Mouse (Mus musculus) adrenal gland (tissue): ENCODE data around the gene Mxra8.

Experiments used
- intact Hi-C: fragments of 180-260 bp; cut with DNase I; formaldehyde crosslinking; loops from one replicate; pipeline ENCODE4 v1.15.1; 2025
- microRNA-seq, 2 experiments: library from miRNA; unstranded; fragments of <30 nt; microRNA quantifications; one replicate each; pipeline ENCODE4; 2019

Mxra8 gene

GRCm38 (mm10) chr4:155859318-155859717 lies 19.8 kb downstream of the Mxra8 start:
- intact Hi-C loops = no loop called here

- intact Hi-C loops = no loop called here
Measured at GRCm38 (mm10) chr4:155861787-155862186, 22.3 kb downstream of the Mxra8 start.

GRCm38 (mm10) chr4:155863001-155863400 lies 23.5 kb downstream of the Mxra8 start, which contains the start of gene Tas1r3:
TSS of gene Tas1r3 (minus strand) at chr4:155863362.
- intact Hi-C loops = no loop called here

- intact Hi-C loops = no loop called here
Measured at GRCm38 (mm10) chr4:155868614-155869298, 29.3 kb downstream of the Mxra8 start.

DNA sequence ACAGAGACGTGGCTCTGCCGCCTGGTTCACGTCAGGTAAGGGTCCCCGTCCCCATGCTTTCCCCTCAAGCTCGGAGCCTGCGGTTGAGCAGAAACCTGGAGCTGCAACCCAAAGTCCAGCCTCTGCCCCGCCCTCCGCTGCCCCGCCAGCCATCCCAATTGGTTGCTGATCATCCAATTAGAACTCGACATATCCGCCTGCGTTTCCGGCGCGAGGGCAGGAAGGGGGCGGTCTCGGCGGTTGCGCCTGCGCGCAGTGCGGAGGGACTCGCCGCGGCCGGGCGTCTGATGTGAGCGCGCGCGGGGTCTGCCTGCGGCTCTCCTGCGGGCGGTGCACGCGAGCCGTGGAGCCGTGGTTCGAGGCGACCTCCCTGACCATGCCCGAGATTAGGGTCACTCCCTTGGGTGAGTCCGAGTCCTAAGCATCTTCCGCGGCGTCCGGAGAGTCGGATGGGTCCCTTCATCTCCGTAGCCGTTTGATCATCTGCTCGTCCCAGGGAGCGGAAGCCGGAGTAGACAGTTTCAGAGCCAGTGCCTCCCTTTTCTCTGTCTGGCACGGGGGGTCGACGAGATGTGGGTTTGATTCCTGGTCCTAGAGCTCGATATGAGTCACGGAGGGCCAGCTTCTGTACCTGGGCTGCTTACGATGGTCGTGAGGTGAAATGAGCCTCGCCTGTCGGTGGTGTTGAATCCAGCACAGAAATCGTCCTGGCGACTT lies 30.0 kb downstream of the Mxra8 start, which contains the start of the genes Cptp and Ints11:
Cptp (minus strand) TSS at position 124 of the 717 bp plus-strand sequence.
Ints11 (plus strand) TSS at position 230 of the 717 bp plus-strand sequence.
- intact Hi-C loops = no loop called here

DNA sequence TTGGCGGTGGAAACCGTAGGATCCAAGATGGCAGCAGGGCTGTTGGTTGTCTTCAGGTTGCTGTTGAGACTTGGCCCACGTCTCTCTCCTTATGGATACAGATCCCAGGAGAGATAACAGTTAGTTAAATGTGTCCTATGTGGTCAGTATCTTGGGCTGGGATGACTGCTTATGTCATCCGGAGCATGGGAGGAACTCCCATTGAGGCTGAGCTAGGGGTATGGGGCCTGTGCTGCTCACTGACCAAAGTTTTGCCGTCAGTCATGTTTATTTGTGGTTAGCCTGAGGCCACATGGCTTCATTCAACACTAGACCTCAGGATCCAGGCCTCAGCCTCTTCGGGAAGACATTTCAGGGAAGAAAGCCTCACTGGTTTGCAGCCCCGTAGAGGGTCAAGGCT lies 31.9 kb downstream of the Mxra8 start:
- intact Hi-C loops = no loop called here

DNA sequence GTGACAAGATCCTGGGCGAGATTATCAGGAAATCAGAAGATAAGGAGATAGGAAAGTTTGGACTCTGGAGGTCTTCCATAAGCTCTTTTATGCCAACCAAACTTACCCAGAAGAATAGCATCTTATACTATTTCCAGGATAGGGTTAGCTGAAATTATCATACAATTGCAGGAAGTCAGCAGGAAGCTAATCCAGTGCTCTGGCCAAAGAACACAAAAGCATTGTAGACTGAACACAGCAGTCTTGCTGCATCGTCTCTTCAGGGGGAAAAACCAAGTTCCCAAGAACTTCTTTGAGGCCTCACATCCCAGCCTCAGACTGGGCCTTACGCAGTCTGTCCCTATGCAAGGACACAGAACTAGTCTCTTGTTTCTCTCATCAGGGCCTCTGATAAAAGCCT lies 44.1 kb downstream of the Mxra8 start:
- intact Hi-C loops = no loop called here

DNA sequence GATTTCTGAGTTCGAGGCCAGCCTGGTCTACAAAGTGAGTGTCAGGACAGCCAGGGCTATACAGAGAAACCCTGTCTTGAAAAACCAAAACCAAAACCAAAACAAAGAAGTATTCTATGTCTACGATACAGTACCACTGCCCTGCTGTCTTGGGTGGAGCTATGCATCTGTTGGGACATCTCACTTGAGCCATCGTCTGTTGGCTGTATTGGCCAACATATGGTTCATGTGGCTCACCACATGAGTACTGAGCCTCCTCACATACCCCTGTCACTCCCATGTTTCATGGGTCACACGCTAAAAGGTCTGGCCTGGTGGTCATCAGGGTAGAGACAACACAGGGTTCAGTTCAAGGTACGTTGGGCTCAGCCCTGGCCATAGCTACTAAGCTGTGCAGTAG lies 46.9 kb downstream of the Mxra8 start:
- intact Hi-C loops = no loop called here

DNA sequence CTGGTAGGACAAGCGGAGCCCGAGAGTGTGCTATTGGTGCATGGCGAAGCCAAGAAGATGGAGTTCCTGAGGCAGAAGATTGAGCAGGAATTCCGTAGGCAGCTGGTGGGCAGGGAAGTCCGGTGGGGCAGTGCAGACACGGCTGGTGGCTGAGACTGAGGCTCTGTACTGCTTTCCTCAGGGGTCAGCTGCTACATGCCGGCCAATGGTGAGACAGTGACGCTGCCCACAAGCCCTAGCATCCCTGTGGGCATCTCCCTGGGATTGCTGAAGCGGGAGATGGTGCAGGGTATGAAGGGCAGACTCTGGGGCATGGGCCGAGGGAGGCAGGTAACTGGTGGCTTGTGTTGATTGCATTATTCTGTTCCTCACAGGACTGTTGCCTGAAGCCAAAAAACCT lies 48.2 kb downstream of the Mxra8 start:
- intact Hi-C loops = no loop called here

DNA sequence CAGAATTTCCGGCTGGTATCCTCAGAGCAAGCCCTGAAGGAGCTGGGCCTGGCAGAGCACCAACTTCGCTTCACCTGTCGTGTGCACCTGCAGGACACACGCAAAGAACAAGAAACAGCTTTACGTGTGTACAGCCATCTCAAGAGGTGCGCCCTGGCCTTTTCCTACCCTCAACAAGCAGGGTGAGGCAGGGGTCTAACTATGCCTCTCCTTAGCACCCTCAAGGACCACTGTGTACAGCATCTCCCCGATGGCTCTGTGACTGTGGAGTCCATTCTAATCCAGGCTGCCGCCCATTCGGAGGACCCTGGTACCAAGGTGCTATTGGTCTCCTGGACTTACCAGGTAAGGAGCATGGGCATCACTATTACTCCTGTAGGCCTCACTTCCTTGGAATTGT lies 48.7 kb downstream of the Mxra8 start:
- intact Hi-C loops = no loop called here

GRCm38 (mm10) chr4:155889316-155889715 lies 49.8 kb downstream of the Mxra8 start:
- intact Hi-C loops = no loop called here

DNA sequence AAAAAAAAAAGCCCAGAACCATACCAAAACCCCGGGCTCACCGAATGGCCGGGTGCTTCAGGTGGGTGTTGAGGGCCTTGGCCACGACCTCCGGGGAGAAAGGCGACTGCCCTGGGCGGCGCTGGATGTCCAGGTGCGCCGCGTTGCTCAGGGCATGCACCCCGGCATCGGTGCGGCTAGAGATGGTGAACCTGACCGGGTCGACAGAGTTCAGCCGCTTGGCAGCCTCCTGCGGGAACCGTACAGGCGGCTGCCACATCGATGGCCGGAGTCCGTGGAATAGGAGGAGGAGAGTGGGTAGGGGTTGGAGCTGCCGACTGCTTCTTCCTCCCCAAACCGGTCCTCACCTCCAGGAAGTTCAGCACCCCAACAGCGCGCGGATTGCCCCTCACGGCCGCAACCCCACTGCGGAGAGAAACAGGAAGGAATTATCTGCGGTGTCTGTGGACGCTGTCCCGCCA lies 51.6 kb downstream of the Mxra8 start:
- intact Hi-C loops = no loop called here

- intact Hi-C loops = no loop called here
Measured at GRCm38 (mm10) chr4:155891551-155892001, 52.1 kb downstream of the Mxra8 start, which contains the start of the genes Pusl1 and Acap3. TSS of gene Pusl1 (minus strand) at chr4:155891781. TSS of gene Acap3 (plus strand) at chr4:155891822.

- intact Hi-C loops = no loop called here
Measured at GRCm38 (mm10) chr4:155892017-155892416, 52.5 kb downstream of the Mxra8 start.

DNA sequence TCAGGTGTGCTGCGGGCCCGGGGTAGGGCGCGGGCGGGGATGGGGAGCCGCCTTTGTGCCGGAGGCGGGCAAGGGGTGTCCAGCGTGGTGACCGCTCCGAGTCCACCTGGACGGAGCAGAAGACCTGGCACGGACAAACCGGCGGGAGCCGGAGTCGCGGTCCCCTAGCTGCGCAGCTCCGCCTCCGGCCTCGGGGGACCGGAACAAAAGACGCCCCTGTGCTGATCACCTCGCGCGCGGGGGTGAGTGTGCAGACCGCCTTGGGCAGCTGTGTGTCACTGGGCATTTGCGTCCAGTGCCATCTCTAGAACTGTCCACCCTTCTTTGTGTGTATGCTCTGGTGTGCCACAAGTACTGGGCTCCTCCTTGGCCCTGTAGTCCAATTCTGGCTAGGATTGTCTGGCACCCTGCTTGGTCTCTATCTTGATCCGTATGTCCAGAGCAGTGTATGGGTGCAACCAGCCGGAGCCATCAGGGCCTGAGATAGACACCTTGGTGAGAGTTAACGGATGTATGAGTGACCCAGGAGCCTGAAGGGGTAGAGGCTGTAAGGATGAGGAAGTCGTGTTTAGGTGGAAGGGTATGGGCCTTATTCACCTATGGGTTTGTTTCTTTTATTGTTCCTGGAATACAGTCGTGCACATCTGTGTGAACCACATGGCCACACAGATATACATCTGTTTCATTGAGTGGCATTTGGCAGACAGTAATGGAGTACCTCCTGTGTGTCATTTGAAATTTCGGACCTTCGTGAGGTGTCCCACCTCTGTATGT lies 53.1 kb downstream of the Mxra8 start:
- intact Hi-C loops = no loop called here

DNA sequence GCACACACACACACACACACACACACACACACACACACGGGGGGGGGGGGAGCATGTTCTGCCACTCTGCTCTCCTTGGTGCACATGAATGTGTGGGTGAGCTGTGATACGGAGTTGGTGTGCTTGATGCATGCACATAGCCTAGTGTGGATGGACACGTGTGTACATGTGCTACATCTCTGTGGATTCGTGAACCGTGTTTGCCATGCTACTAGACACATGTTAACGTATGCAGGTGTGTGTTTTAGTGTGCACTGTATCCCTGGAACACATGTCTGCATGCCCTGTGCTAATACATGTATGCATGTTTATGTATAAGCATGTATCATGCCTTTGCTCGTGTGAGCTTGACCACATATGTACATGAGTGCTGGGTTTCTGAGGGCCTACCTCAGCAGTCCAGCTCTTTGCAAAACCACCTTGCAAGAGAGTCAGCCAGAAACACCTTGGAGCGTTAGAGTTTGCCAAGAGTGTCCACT lies 53.8 kb downstream of the Mxra8 start:
- intact Hi-C loops = no loop called here

Small RNA genes lying within 50 kb of the gene (microRNA-seq; reads per million reads assigned to microRNA genes)
- gene Gm27743 = 0 reads per million in 2 experiments
